Mouse (Mus musculus): ENCODE data around the gene Ceacam16. TPM values are rescaled to one million over a fixed set of nuclear protein-coding genes. Genes with fewer than 3 reads are reported as not detected.

Gene Ceacam16
- polyA plus RNA-seq (2012; rRNA removed): not detected in 2 replicates

DNA sequence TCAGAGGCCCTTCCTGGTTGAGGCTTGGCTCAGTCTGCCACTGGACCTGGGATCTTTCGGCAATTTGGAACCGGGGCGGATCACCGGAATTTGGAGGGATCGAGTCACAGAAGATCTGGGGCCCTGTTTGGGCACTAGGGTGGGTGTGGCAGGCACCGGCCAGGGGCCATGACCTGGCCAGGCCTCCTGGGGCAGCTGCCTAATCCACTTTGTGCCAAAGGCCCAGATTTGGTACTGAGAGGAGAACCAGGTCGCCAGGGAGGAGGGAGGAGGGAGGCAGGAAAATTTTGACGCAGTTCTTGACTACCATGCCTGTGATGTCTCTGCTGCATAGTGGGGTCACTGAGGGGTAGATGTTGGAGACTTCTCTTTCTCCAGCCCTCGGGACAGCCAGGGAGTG, at the start of gene Ceacam16:
TSS of gene Ceacam16 (minus strand) at position 101 of the 400 bp plus-strand sequence.
- no peak for DNase-seq (ENCODE audit: low read depth)
- TF ChIP-seq CTCF (IDR thresholded peaks at IDR 0.05; ENCODE audit: borderline replicate concordance, extremely low read depth, insufficient read depth, insufficient read length) (no peak), POLR2A (IDR thresholded peaks at IDR 0.05; ENCODE audit: borderline replicate concordance, extremely low read depth, insufficient read depth, insufficient read length, poor library complexity, severe bottlenecking) (no peak)

DNA sequence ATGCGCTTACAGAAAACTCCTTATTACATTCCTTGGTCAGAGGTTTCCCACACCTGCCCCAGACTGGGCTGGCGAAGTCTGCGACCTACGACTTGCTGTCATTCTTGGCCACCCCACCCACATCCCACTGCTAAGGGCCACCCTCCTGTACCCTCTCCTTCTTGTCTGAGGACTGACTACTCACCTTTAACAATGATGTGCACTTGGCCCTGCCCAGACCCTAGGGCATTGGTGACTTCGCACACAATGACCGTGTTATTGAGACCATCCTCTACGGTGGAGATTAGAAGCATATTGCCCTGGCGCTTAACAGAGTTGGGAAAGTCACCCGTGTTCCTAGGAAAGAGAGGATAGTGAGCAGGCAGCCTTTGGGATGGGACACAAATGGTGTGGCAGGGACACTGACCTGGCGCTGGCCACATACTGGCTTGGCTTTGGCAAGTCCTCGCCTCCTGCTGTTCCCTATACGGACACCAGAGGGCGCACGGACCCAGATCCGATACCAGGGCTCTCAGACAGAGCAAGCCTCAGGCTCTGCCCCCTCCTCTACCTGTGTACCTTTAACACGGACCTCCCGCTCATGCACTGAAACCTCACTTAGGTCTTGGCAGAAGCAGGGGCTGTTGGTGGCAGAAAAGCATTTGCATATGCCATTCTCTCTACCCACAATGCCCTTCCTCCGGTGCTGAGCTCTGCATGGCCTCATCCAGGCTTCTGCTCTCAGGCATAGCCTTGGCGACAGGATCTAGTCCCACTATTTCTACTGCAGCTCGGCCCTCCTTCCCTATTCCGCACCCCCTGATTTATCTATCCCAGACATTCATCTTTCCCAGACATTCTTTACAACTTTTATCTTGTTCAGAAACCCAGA, 49.6 kb upstream of the Ceacam16 start:
- peak; percentile 74 for DNase-seq (ENCODE audit: low read depth)
- TF ChIP-seq POLR2A (IDR thresholded peaks at IDR 0.05; ENCODE audit: borderline replicate concordance, extremely low read depth, insufficient read depth, insufficient read length, poor library complexity, severe bottlenecking): no peak
- TF ChIP-seq CTCF (IDR thresholded peaks at IDR 0.05; ENCODE audit: borderline replicate concordance, extremely low read depth, insufficient read depth, insufficient read length): peak; percentile 93

DNA sequence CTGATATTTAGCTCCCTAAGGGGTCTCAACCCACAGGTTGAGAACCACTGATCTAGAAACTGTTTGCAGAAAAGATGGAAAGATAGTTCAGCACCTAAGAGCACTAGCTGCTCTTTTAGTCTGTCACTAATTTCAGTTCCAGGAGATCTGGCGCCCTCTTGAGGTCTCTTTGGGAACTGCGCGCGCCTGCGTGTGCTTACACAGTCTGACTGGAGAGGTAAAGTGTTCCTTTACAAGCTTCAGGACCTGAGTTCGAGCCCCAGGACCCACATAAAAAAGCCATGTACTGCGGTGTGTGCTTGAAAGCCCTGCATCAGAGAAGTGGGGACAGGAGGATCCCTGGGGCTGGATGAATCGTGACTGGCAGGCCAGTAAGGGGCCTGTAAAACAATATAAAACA, 28.8 kb upstream of the Ceacam16 start:
- DNase-seq (ENCODE audit: low read depth): peak; percentile 10
- TF ChIP-seq CTCF (IDR thresholded peaks at IDR 0.05; ENCODE audit: borderline replicate concordance, extremely low read depth, insufficient read depth, insufficient read length) (peak; percentile 59; the same call in 1 of the 2 replicates), POLR2A (IDR thresholded peaks at IDR 0.05; ENCODE audit: borderline replicate concordance, extremely low read depth, insufficient read depth, insufficient read length, poor library complexity, severe bottlenecking) (no peak)

DNA sequence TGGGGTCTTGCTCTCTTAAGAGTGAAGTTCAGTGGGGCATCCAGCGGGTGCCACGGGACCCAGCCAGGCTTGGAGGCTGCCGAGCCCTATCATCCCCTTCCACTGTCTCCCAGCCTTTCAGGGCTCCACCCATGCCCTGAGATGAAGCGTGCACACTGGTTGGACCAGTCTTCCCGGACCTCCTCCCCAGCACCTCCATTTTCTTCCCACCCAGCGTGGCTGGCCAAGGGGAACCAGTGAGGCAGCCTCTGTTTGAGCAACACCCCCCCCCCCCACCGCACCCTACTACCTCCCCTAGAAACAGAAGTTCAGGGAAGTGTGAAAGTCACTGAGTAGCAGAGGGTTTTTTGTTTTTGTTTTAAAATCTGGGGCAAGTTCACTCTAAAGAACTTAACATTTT, 26.8 kb upstream of the Ceacam16 start, which contains the start of gene Ceacam19:
TSS of gene Ceacam19 (minus strand) at position 117 of the 400 bp plus-strand sequence.
- no peak for DNase-seq (ENCODE audit: low read depth)
- TF ChIP-seq POLR2A (IDR thresholded peaks at IDR 0.05; ENCODE audit: borderline replicate concordance, extremely low read depth, insufficient read depth, insufficient read length, poor library complexity, severe bottlenecking) (no peak), CTCF (IDR thresholded peaks at IDR 0.05; ENCODE audit: borderline replicate concordance, extremely low read depth, insufficient read depth, insufficient read length) (no peak)

GRCm38 (mm10) chr7:19880754-19881153, 19.7 kb upstream of the Ceacam16 start:
- TF ChIP-seq CTCF (IDR thresholded peaks at IDR 0.05; ENCODE audit: borderline replicate concordance, extremely low read depth, insufficient read depth, insufficient read length) (no peak), POLR2A (IDR thresholded peaks at IDR 0.05; ENCODE audit: borderline replicate concordance, extremely low read depth, insufficient read depth, insufficient read length, poor library complexity, severe bottlenecking) (no peak)
- no peak for DNase-seq (ENCODE audit: low read depth)

- no peak for DNase-seq (ENCODE audit: low read depth)
- no peak for TF ChIP-seq CTCF (IDR thresholded peaks at IDR 0.05; ENCODE audit: borderline replicate concordance, extremely low read depth, insufficient read depth, insufficient read length)
- TF ChIP-seq POLR2A (IDR thresholded peaks at IDR 0.05; ENCODE audit: borderline replicate concordance, extremely low read depth, insufficient read depth, insufficient read length, poor library complexity, severe bottlenecking): no peak
These were observed 15.8 kb upstream of the Ceacam16 start for GRCm38 (mm10) chr7:19876781-19877425.

DNA sequence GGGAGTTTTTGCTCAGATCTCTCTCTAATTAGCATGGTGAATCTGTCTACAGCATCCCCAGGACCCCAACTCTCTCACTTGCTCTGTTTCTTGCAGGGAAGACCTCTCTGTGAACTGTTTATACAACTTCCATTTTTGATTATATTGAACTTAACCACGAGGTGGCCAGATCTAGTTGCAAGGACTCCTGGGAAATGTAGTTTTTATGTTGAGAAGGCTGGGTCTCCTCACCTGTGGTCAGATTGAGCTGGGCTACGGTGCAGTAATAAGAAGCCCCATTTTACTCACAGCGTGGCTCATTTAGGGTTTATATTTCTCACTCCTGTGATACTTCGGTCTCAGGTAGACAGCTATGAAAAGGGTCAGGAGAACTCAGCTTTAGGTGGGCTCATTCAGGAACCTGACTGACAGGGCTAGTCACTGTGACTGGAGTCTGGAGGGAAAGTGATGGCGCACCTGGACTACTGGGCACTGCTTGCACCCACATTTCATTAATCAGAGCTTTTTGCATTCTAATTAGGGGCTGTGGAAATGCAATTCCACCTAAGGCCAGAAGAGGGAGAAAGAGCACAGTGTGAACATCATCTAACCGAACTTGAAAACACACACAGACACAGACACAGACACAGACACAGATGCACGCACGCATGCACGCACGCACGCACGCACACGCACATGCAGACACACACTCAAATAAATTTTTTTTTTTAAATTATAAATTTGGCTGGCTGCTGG, 15.0 kb upstream of the Ceacam16 start:
- TF ChIP-seq CTCF (IDR thresholded peaks at IDR 0.05; ENCODE audit: borderline replicate concordance, extremely low read depth, insufficient read depth, insufficient read length) (peak; percentile 56; the same call in 1 of the 2 replicates), POLR2A (IDR thresholded peaks at IDR 0.05; ENCODE audit: borderline replicate concordance, extremely low read depth, insufficient read depth, insufficient read length, poor library complexity, severe bottlenecking) (no peak)
- peak; percentile 49 for DNase-seq (ENCODE audit: low read depth)

GRCm38 (mm10) chr7:19871943-19872601, 11.0 kb upstream of the Ceacam16 start:
- DNase-seq (ENCODE audit: low read depth): peak; percentile 24
- no peak for TF ChIP-seq POLR2A (IDR thresholded peaks at IDR 0.05; ENCODE audit: borderline replicate concordance, extremely low read depth, insufficient read depth, insufficient read length, poor library complexity, severe bottlenecking)
- TF ChIP-seq CTCF (IDR thresholded peaks at IDR 0.05; ENCODE audit: borderline replicate concordance, extremely low read depth, insufficient read depth, insufficient read length): peak; percentile 55; the same call in 1 of the 2 replicates

DNA sequence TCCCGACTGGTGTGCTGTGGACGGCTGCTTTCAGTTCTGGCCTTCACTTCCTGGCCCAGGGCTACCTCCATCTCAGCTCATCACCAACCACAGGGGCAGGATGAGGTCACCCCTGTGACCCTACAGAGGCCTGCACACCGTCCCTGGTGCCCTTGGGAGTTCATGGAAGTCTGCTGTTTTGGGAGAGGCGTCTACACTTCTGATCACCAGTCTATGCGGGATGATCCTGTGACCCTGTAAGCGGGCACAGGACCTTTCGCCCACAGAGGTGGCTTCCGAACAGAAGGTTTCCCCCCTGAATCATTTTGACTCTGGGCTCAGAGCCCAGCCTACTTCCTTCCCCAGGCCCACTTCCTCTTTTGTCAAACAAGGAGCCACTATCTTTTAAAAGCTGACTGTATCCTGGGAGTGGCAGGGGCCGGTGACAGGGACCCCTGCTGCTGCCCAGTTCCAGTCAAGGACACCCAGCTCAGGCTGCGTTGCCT, 10.1 kb upstream of the Ceacam16 start:
- TF ChIP-seq POLR2A (IDR thresholded peaks at IDR 0.05; ENCODE audit: borderline replicate concordance, extremely low read depth, insufficient read depth, insufficient read length, poor library complexity, severe bottlenecking): no peak
- no peak for TF ChIP-seq CTCF (IDR thresholded peaks at IDR 0.05; ENCODE audit: borderline replicate concordance, extremely low read depth, insufficient read depth, insufficient read length)
- no peak for DNase-seq (ENCODE audit: low read depth)

- no peak for TF ChIP-seq CTCF (IDR thresholded peaks at IDR 0.05; ENCODE audit: borderline replicate concordance, extremely low read depth, insufficient read depth, insufficient read length)
- no peak for TF ChIP-seq POLR2A (IDR thresholded peaks at IDR 0.05; ENCODE audit: borderline replicate concordance, extremely low read depth, insufficient read depth, insufficient read length, poor library complexity, severe bottlenecking)
These were observed 6.8 kb upstream of the Ceacam16 start for GRCm38 (mm10) chr7:19867751-19868399.

More at GRCm38 (mm10) chr7:19867751-19868399, 6.8 kb upstream of the Ceacam16 start:
- DNase-seq (ENCODE audit: low read depth): no peak
